Mouse (Mus musculus) testis, postnatal 14 days (tissue): ENCODE results near the gene Bod1l.
A peak's percentile ranks its signal among the peaks of the same experiment; 100 is the strongest.

Experiments used
- DNase-seq: peaks from one replicate; pipeline ENCODE4 v3.0.0; 2021; ENCODE audit warnings: low spot score

The Bod1l gene

DNA sequence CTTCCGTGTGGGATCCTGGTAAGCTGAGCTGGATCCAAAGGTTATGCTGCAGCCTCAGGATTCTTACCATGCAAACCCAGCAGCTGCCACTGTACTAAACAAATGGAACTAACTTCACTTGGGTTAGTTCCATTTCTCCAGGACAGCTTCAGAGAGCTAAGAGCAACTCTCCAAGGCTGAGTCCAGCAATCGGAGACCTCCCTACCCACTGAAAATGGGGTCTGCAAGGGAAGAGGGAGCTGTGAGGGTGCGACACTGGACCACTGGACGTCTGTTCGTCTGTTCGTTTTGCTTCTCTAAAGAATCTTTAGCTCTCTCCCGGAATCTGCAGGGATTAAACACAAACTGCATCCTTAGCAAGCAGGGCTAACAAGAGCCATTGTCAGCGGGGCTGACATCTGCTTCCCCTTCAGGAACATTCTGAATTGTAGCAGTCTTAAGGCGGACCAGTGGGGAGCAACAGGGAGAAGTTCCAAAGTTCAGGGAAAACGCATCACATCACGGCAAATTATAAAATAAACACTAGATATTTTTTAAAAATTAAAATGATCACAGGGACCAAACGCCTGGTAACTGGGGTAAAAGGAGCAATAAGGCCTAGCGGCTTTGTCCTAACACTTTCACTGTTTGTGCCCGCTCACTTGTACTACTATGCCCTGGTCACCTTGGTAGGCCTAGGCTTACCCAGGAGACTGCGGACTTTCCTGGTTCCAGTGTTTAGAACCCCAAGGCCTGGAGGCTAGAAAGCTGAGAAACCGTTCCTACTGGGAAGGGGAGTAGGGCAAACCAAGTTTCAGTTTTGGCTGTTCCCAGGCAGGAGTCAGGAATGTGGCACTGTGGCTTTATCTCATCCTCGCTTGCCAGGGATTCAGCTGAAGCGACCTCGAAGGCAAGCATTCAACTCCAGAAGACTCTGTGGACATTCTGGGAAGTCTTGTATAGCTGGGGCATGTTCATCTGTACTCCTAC is 85.2 kb downstream of the Bod1l start:
- DNase-seq, result no peak

DNA sequence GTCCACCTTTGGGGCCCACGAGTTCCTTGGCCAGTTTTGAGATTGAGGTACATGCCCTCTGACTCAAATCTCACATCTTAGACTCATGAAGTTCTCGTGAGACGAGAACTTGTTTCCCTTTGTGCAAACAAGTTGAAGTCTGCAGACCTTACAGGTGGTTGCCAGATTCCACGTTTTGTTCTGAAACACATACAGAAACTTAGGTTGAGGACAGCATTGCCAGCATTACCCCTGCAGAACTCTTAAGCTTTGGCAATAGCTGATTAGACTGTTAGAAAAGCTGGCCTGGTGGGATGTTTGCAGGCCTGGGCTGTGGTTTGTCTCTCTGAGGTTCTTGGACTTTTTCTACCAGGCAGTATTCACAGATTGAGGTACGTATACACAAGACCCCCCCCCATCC is 86.8 kb downstream of the Bod1l start:
- DNase-seq, result no peak

DNA sequence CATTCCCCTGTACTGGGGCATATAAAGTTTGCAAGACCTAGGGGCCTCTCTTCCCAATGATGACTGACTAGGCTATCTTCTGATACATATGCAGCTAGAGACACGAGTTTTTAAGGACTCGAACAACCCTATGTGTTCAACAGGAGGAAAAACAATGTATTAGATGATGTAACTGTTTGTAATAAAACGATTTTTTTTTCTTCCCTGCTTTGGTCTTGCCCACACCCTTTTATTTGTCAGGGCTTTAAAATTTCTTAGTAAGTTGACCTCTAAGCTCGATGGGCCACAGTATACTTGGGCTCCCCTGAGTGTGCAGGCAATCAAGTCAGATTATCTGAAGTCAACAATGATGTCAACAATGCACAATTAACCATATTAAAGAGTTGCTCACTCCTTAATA is 87.7 kb downstream of the Bod1l start:
- DNase-seq, result no peak

DNA sequence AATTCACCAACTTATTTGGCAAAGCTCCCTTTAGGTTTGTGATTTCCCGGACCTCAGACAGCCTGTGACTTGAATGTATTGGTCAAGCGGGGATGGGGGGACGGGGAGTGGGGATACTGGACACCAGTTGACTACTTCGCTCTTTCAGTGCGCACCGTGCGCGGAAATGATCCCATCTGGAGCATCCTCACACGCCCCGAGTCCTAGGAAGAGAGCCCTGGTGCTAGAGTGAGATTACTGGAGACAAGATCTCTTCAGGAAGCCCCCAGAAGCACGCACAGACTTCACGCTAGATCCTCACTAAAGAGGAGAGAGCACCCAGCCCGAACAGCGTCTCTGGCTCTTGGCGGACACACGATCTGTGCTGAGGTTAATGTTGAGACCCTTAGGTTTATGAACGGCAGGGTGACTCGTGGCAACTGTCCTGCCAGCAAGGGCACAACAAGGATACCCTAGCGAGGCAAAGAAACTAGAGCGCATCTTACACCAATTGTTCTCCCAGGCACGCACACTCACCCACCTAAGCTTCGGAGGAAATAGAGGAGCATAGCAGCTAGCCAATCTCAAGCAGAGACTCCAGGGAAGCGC is 88.6 kb downstream of the Bod1l start:
- DNase-seq, result peak; percentile 49

DNA sequence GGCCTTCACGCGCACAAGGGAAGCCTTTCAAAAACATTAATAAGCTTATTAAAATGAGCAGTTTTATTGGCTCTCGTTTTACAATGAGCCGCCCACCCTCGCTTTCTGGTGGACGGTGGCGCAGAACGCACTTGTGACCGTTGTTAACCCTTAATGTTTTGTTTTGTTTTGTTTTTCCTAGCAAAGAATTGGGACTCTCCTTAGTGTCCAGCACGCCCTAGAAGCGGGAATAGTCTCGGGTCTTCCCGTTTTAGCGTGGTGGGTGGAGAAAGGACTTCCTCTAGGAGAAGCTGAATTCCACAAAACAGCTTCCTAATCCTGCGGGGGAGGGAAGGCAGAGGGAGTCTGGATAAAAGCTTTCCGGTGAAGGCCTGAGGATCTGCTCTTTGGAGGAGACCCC is 89.3 kb downstream of the Bod1l start:
- DNase-seq, result no peak

DNA sequence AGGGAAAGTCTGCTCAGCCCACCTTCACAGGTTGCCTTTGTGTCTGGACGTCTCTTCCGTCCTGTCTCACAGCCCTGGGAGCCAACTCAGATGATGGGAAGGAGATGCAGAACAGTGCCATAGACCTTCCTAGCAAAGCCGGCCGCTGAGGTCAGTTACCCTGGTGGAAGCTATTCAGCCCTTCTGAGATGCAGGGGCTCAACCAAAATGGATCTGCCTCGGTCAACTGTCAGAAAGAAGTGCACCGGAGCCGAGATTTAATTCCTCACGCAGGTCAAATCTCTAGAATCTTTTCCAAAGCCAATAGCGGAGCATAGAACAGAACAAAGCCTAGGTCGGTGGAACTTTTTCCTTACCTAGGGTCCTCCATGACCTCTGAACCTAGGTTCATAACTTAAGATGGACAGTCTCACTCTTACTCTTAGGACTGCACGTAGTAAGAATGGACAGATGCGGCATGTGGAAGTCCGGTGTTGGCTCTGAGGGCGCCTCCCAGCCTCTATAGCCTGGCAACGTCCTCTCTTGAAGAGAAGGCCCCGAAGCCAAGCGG is 89.8 kb downstream of the Bod1l start:
- no peak for DNase-seq

DNA sequence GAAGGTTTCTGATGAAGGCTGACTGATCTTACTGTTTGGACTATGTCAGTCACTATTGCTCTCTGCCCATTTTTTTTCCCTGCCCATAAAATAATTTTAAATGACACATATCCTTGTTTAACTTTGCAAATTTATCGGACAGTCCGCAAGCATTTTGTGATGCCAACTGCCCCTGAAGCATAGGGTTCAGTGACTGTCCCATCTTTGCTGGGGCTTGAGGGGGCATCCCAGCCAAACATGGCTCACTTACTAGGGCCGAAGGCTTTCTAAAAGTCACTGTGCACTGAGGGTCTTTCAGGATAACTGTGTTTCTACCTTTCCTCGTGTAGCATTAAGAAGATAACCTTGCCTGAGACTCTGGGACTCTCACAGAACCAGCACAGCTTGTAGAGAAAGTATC is 91.4 kb downstream of the Bod1l start:
- no peak for DNase-seq

DNA sequence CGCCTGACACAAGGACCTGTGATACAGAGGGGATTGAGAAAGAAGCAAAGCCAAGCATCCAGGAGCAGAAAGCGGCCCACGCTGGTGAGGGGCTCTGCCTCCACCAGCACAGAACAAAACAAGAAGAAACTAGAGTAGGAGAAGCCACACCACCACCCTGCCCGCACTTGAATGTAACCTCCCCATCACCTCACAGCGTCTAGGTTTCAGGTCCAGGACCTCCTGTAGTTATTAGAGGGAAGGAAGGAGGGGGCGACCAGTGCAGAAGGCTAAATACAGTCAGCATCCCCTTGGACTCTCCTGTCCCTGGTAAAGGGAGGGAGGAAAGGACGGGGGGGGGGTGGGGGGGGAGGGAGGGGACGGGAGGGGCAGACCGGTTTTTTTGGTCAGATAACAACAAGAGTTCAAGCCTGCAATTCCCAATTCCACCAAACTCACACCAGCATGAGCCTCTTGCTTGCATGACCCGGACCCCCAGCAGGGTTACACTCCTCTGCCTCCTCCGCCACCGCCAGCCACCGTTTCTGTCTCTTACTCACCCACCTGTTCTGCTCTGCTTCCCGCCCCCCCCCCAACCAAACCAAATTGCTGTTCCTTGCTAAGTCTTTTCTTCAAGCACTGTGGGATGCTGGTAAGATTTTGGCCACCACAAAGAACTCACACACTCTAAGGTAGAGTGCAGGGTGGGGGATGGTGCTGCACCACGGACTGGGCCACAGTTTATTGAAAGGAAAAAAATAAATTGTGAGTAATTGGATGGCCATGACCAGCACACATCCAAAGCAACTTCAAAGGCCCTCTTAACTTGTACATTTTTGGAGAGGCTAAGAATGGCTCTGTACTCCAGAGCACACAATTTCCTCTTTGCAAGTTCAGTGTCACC is 99.0 kb downstream of the Bod1l start:
- no peak for DNase-seq

DNA sequence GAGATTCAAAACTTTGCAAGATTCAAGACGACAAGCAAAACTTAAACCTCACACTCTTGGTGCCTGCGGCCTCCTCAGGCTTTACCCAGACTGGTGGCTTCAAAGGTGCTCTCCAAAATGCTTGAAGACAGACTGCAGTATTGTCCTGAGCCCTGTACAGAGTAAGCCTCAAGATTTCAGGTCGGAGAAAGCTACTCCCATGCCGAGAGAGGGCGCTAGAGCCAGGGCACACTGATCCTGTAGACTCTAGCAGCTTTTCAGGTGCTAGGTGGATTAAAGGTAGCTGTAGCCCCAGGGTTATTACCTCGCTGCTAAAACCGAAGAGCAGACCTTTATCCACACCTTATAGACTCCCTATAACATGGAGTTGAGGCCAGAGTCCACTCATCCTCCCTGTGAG is 99.9 kb downstream of the Bod1l start:
- DNase-seq, result no peak

DNA sequence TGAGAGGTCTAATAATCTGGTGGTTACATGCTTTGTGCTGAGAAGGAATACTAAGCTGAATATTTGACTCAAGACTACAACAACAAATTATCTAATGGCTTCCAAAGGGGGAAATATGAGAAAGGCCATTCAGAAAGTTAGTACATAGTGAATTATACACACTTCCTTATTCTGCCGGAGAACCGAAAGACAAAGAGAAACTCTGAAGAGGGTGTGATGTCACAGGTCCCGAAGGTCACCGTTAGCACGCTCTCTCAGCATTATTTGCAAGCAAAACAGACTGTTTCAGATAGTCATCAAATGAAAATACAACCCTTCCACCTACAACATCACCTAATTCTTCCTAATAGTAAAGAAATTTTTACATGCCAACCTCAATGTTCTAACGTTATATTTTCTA is 105.3 kb downstream of the Bod1l start:
- DNase-seq, result no peak
